Mouse (Mus musculus) Patski (cell line): ENCODE data around the gene Mynn. TPM values are rescaled to one million over a fixed set of nuclear protein-coding genes. Genes with fewer than 3 reads are reported as not detected.

ENCODE experiments used
- ATAC-seq: fragments of 100-300 bp; one replicate; pipeline ENCODE4 v1.8.0; 2021
- CTCF ChIA-PET: fragments of 350-600 bp; sonication (Branson Sonifier 250); formaldehyde crosslinking; loops from one replicate; lab custom pipeline; 2022; ENCODE audit warnings: inconsistent platforms; lab: Charles Lee
- POLR2A ChIA-PET: fragments of 350-600 bp; sonication (Branson Sonifier 250); formaldehyde crosslinking; loops from one replicate; lab custom pipeline; 2022; ENCODE audit warnings: antibody characterized with exemption, inconsistent platforms; lab: Charles Lee
- DNase-seq: peaks from one replicate; pipeline ENCODE4 v3.0.0-alpha.2; 2011; ENCODE audit warnings: low read depth, low spot score
- H3K27me3 ChIP-seq: fragments of 371-371 bp; one replicate; pipeline ENCODE4 v1.5.1; 2021
- CTCF ChIP-seq: fragments of 100-300 bp; IDR thresholded peaks from one replicate; pipeline ENCODE4 v1.5.1; 2021
- in situ Hi-C: fragments of 300-500 bp; cut with MboI; formaldehyde crosslinking; loops from 3 replicates; pipeline ENCODE4 v1.11.1; 2018; ENCODE audit warnings: low pct_unique_long_range_greater_than_20kb, mixed read lengths
- polyA plus RNA-seq: library from polyadenylated mRNA; unstranded; gene quantifications from one replicate; pipeline ENCODE4 v1.2.3, GENCODE M21; 2021

The Mynn gene
- polyA plus RNA-seq, 1 experiment from 2014 or later = 30.9 TPM

GRCm38 (mm10) chr3:30597271-30597670, 4.6 kb upstream of the Mynn start:
- DNase-seq = no peak
- no peak for TF ChIP-seq CTCF
- no peaks in the 10 kb centered on the region for H3K27me3 ChIP-seq
- no peak for ATAC-seq
- CTCF ChIA-PET = interaction anchor here (1.3 kb wide), 1 partner anchor 17 kb away, joined by 4 read pairs; no protein-coding TSS in a partner anchor
- POLR2A ChIA-PET = no interaction called here
- in situ Hi-C loops = loop anchor here (5.0 to 10.0 kb wide), 3 partner anchors 378 to 1008 kb away; no protein-coding TSS in a partner anchor

- H3K27me3 ChIP-seq = no peaks in the 10 kb centered on the region
- POLR2A ChIA-PET = interaction anchor here (0.6 kb wide), 1 partner anchor 662 kb away, joined by 3 read pairs; no protein-coding TSS in a partner anchor
- TF ChIP-seq CTCF = no peak
- CTCF ChIA-PET = interaction anchor here (1.8 to 2.5 kb wide), 2 partner anchors 8 to 10 kb away, joined by 7 to 13 read pairs; no protein-coding TSS in a partner anchor
- DNase-seq = no peak
- no peak for ATAC-seq
- in situ Hi-C loops = loop anchor here (5.0 to 10.0 kb wide), 4 partner anchors 195 to 1005 kb away; partner anchors contain the start of gene Sec62
Measured at GRCm38 (mm10) chr3:30599711-30600545, 1.9 kb upstream of the Mynn start, which contains the start of gene Actrt3. TSS of gene Actrt3 (minus strand) at chr3:30599939.

GRCm38 (mm10) chr3:30600717-30601116, 1.1 kb upstream of the Mynn start:
- ChIA-PET POLR2A (no interaction called here), CTCF (interaction anchor here (1.8 to 2.5 kb wide), 2 partner anchors 9 kb away, joined by 7 to 13 read pairs; no protein-coding TSS in a partner anchor)

GRCm38 (mm10) chr3:30601175-30601574, 690 bp upstream of the Mynn start:
- no peaks in the 10 kb centered on the region for H3K27me3 ChIP-seq
- TF ChIP-seq CTCF = no peak
- in situ Hi-C loops = loop anchor here (10.0 kb wide), 1 partner anchor 194 kb away; the partner anchor contains the start of gene Sec62
- ChIA-PET POLR2A (no interaction called here), CTCF (interaction anchor here (2.5 kb wide), 1 partner anchor 9 kb away, joined by 13 read pairs; no protein-coding TSS in a partner anchor)
- ATAC-seq = peak; percentile 15
- peak; percentile 88 for DNase-seq

More at GRCm38 (mm10) chr3:30600717-30601116, 1.1 kb upstream of the Mynn start:
- H3K27me3 ChIP-seq = no peaks in the 10 kb centered on the region
- TF ChIP-seq CTCF = no peak
- in situ Hi-C loops = loop anchor here (10.0 kb wide), 1 partner anchor 194 kb away; the partner anchor contains the start of gene Sec62
- ATAC-seq (no peak), DNase-seq (peak; percentile 47)

- DNase-seq (peak; percentile 50), ATAC-seq (no peak)
- in situ Hi-C loops = loop anchor here (10.0 kb wide), 1 partner anchor 193 kb away; the partner anchor contains the start of gene Sec62
- TF ChIP-seq CTCF = no peak
- H3K27me3 ChIP-seq = no peaks in the 10 kb centered on the region
- ChIA-PET CTCF (interaction anchor here (0.9 to 2.8 kb wide), 4 partner anchors 8 to 422 kb away, joined by 3 to 15 read pairs (median 8); no protein-coding TSS in a partner anchor), POLR2A (no interaction called here)
Measured at GRCm38 (mm10) chr3:30601610-30602064, 228 bp upstream of the Mynn start.

GRCm38 (mm10) chr3:30602740-30603098, 854 bp downstream of the Mynn start:
- DNase-seq (no peak), ATAC-seq (peak; percentile 61)
- POLR2A ChIA-PET = interaction anchor here (0.9 to 1.2 kb wide), 2 partner anchors 18 to 394 kb away, joined by 3 read pairs; no protein-coding TSS in a partner anchor
- TF ChIP-seq CTCF = no peak
- CTCF ChIA-PET = interaction anchor here (0.8 to 2.8 kb wide), 6 partner anchors 10 to 599 kb away, joined by 3 to 15 read pairs (median 3); no protein-coding TSS in a partner anchor
- in situ Hi-C loops = loop anchor here (10.0 kb wide), 1 partner anchor 192 kb away; the partner anchor contains the start of gene Sec62
- H3K27me3 ChIP-seq = no peaks in the 10 kb centered on the region

GRCm38 (mm10) chr3:30603256-30603655, 1.4 kb downstream of the Mynn start:
- POLR2A ChIA-PET = interaction anchor here (0.9 to 1.5 kb wide), 3 partner anchors 8 to 393 kb away, joined by 3 to 4 read pairs (median 3); no protein-coding TSS in a partner anchor
- no peak for ATAC-seq
- no peak for DNase-seq
- CTCF ChIA-PET = interaction anchor here (0.8 to 2.8 kb wide), 5 partner anchors 10 to 599 kb away, joined by 3 to 15 read pairs (median 3); no protein-coding TSS in a partner anchor
- H3K27me3 ChIP-seq = no peaks in the 10 kb centered on the region
- no peak for TF ChIP-seq CTCF
- in situ Hi-C loops = loop anchor here (10.0 kb wide), 1 partner anchor 192 kb away; the partner anchor contains the start of gene Sec62

- H3K27me3 ChIP-seq = no peaks in the 10 kb centered on the region
- in situ Hi-C loops = loop anchor here (10.0 kb wide), 1 partner anchor 186 kb away; the partner anchor contains the start of gene Sec62
- DNase-seq (no peak), ATAC-seq (peak; percentile 47)
- CTCF ChIA-PET = interaction anchor here (0.9 to 4.5 kb wide), 5 partner anchors 9 to 366 kb away, joined by 3 to 19 read pairs (median 3); partner anchors contain the start of gene Actrt3
- POLR2A ChIA-PET = interaction anchor here (1.3 kb wide), 1 partner anchor 47 kb away, joined by 3 read pairs; no protein-coding TSS in a partner anchor
- TF ChIP-seq CTCF = no peak
Measured at GRCm38 (mm10) chr3:30608999-30609398, 7.1 kb downstream of the Mynn start.

GRCm38 (mm10) chr3:30610930-30611329, 9.1 kb downstream of the Mynn start:
- ATAC-seq (no peak), DNase-seq (no peak)
- no peaks in the 10 kb centered on the region for H3K27me3 ChIP-seq
- CTCF ChIA-PET = interaction anchor here (1.0 to 5.8 kb wide), 6 partner anchors 8 to 223 kb away, joined by 3 to 35 read pairs (median 6); no protein-coding TSS in a partner anchor
- in situ Hi-C loops = no loop called here
- POLR2A ChIA-PET = interaction anchor here (1.6 kb wide), 1 partner anchor 10 kb away, joined by 7 read pairs; no protein-coding TSS in a partner anchor
- TF ChIP-seq CTCF = no peak
